Mouse (Mus musculus): Measurements from ENCODE around the gene Aprt. TPM values are rescaled to one million over a fixed set of nuclear protein-coding genes. Genes with fewer than 3 reads are reported as not detected.
A peak's percentile ranks its signal among the peaks of the same experiment; 100 is the strongest.

The Aprt gene
- polyA plus RNA-seq, 1 experiment from 2014 or later, result 351 TPM

- no peak for ATAC-seq (ENCODE audit: low FRiP score, low read depth)
- 95% methylated on average over 11 of the region's 11 CpGs for WGBS
- H3K4me2 ChIP-seq (replicated peaks), result no peak overlapping the region
- H3K27me3 ChIP-seq, result no peaks in the 10 kb centered on the region
- H3K4me3 ChIP-seq, result no peak overlapping the region
- H3K27ac ChIP-seq, result no peak overlapping the region
- peaks cover 44% of the 10 kb centered on the region for H3K4me1 ChIP-seq
- no peaks in the 10 kb centered on the region for H3K9me3 ChIP-seq
- H3K9ac ChIP-seq, result no peak overlapping the region
- H3K36me3 ChIP-seq, result peaks cover 59% of the 10 kb centered on the region
Measured at GRCm38 (mm10) chr8:122571153-122571552, 5.6 kb downstream of the Aprt start.

- H3K9me3 ChIP-seq, result no peaks in the 10 kb centered on the region
- H3K27me3 ChIP-seq, result no peaks in the 10 kb centered on the region
- peaks cover 57% of the 10 kb centered on the region for H3K36me3 ChIP-seq
- H3K9ac ChIP-seq, result 0 out of 2 replicates have a peak overlapping the region, but pooled peaks have one; percentile 93
- peaks cover 32% of the 10 kb centered on the region for H3K4me1 ChIP-seq
- H3K4me3 ChIP-seq, result no peak overlapping the region
- H3K27ac ChIP-seq, result no peak overlapping the region
- ATAC-seq (ENCODE audit: low FRiP score, low read depth), result no peak
- WGBS, result 94% methylated on average over 16 of the region's 16 CpGs
- H3K4me2 ChIP-seq (replicated peaks), result peak overlapping the region; percentile 80
Measured at GRCm38 (mm10) chr8:122569996-122570395, 6.7 kb downstream of the Aprt start.

GRCm38 (mm10) chr8:122569329-122569728 lies 7.4 kb downstream of the Aprt start:
- H3K4me3 ChIP-seq, result peak overlapping the region; percentile 88
- no peak for ATAC-seq (ENCODE audit: low FRiP score, low read depth)
- 73% methylated on average over 9 of the region's 9 CpGs for WGBS
- H3K9ac ChIP-seq, result peak overlapping the region; percentile 93
- H3K27ac ChIP-seq, result no peak overlapping the region
- peaks cover 26% of the 10 kb centered on the region for H3K4me1 ChIP-seq
- no peaks in the 10 kb centered on the region for H3K9me3 ChIP-seq
- H3K4me2 ChIP-seq (replicated peaks), result peak overlapping the region; percentile 80
- H3K27me3 ChIP-seq, result no peaks in the 10 kb centered on the region
- H3K36me3 ChIP-seq, result peaks cover 51% of the 10 kb centered on the region

- no peak overlapping the region for H3K27ac ChIP-seq
- no peak for ATAC-seq (ENCODE audit: low FRiP score, low read depth)
Measured at GRCm38 (mm10) chr8:122568881-122569309, 7.8 kb downstream of the Aprt start.

GRCm38 (mm10) chr8:122568109-122568504 lies 8.6 kb downstream of the Aprt start:
- no peaks in the 10 kb centered on the region for H3K9me3 ChIP-seq

More at GRCm38 (mm10) chr8:122568881-122569309, 7.8 kb downstream of the Aprt start:
- Histone ChIP-seq H3K4me1 (peaks cover 24% of the 10 kb centered on the region), H3K9me3 (no peaks in the 10 kb centered on the region), H3K36me3 (peaks cover 47% of the 10 kb centered on the region), H3K9ac (peak overlapping the region; percentile 93), H3K4me3 (peak overlapping the region; percentile 88), H3K4me2 (replicated peaks) (peak overlapping the region; percentile 80), H3K27me3 (no peaks in the 10 kb centered on the region)
- WGBS, result 14% methylated on average over 10 of the region's 10 CpGs

GRCm38 (mm10) chr8:122567361-122568108 lies 9.2 kb downstream of the Aprt start, which contains the start of gene Cdt1:
Gene Cdt1 (plus strand): TSS chr8:122568015.
- H3K9me3 ChIP-seq, result no peaks in the 10 kb centered on the region
- peak; percentile 96 for ATAC-seq (ENCODE audit: low FRiP score, low read depth)
- peaks cover 24% of the 10 kb centered on the region for H3K4me1 ChIP-seq
- H3K4me3 ChIP-seq, result peak within 1 kb of the TSS; percentile 88
- under 1% methylated on average over 61 of the region's 62 CpGs for WGBS
- H3K9ac ChIP-seq, result peak within 1 kb of the TSS; percentile 93
- no peaks in the 10 kb centered on the region for H3K27me3 ChIP-seq
- H3K36me3 ChIP-seq, result peaks cover 34% of the 10 kb centered on the region
- peak within 1 kb of the TSS; percentile 89 for H3K27ac ChIP-seq
- peak within 1 kb of the TSS; percentile 80 for H3K4me2 ChIP-seq (replicated peaks)

More at GRCm38 (mm10) chr8:122568109-122568504, 8.6 kb downstream of the Aprt start:
- peak overlapping the region; percentile 93 for H3K9ac ChIP-seq
- WGBS, result under 1% methylated on average over 34 of the region's 34 CpGs
- H3K27me3 ChIP-seq, result no peaks in the 10 kb centered on the region
- peak overlapping the region; percentile 80 for H3K4me2 ChIP-seq (replicated peaks)
- peaks cover 39% of the 10 kb centered on the region for H3K36me3 ChIP-seq
- peak overlapping the region; percentile 89 for H3K27ac ChIP-seq
- peak overlapping the region; percentile 88 for H3K4me3 ChIP-seq
- peak; percentile 45; the same call in 1 of the 2 replicates for ATAC-seq (ENCODE audit: low FRiP score, low read depth)
- H3K4me1 ChIP-seq, result peaks cover 24% of the 10 kb centered on the region

- ATAC-seq (ENCODE audit: low FRiP score, low read depth), result no peak
- Histone ChIP-seq H3K9me3 (no peaks in the 10 kb centered on the region), H3K4me2 (replicated peaks) (peak overlapping the region; percentile 80), H3K4me3 (peak overlapping the region; percentile 88), H3K4me1 (peaks cover 24% of the 10 kb centered on the region), H3K27me3 (no peaks in the 10 kb centered on the region), H3K27ac (peak overlapping the region; percentile 89), H3K36me3 (peaks cover 26% of the 10 kb centered on the region), H3K9ac (peak overlapping the region; percentile 93)
- 54% methylated on average over 6 of the region's 6 CpGs for WGBS
Measured at GRCm38 (mm10) chr8:122566766-122567165, 9.9 kb downstream of the Aprt start.

- ATAC-seq (ENCODE audit: low FRiP score, low read depth), result no peak
- no peaks in the 10 kb centered on the region for H3K27me3 ChIP-seq
- H3K36me3 ChIP-seq, result peaks cover 5% of the 10 kb centered on the region
- H3K27ac ChIP-seq, result 0 out of 2 replicates have a peak overlapping the region, but pooled peaks have one; percentile 3
- peaks cover 22% of the 10 kb centered on the region for H3K4me1 ChIP-seq
- WGBS, result 75% methylated on average over 25 of the region's 25 CpGs
- no peaks in the 10 kb centered on the region for H3K9me3 ChIP-seq
- H3K4me2 ChIP-seq (replicated peaks), result no peak overlapping the region
- no peak overlapping the region for H3K4me3 ChIP-seq
- H3K9ac ChIP-seq, result no peak overlapping the region
Measured at GRCm38 (mm10) chr8:122564363-122565352, 12.1 kb downstream of the Aprt start.

GRCm38 (mm10) chr8:122561199-122561598 lies 15.5 kb downstream of the Aprt start:
- no peak overlapping the region for H3K4me3 ChIP-seq
- WGBS, result 77% methylated on average over 5 of the region's 5 CpGs
- H3K36me3 ChIP-seq, result no peaks in the 10 kb centered on the region
- no peak overlapping the region for H3K27ac ChIP-seq
- H3K4me1 ChIP-seq, result peaks cover 22% of the 10 kb centered on the region
- no peak for ATAC-seq (ENCODE audit: low FRiP score, low read depth)
- H3K9me3 ChIP-seq, result no peaks in the 10 kb centered on the region
- no peaks in the 10 kb centered on the region for H3K27me3 ChIP-seq
- no peak overlapping the region for H3K9ac ChIP-seq
- H3K4me2 ChIP-seq (replicated peaks), result no peak overlapping the region

GRCm38 (mm10) chr8:122558671-122559349 lies 17.9 kb downstream of the Aprt start:
- ATAC-seq (ENCODE audit: low FRiP score, low read depth), result peak; percentile 45; the same call in 1 of the 2 replicates
- 15% methylated on average over 12 of the region's 12 CpGs for WGBS
- no peak overlapping the region for H3K9ac ChIP-seq
- H3K36me3 ChIP-seq, result no peaks in the 10 kb centered on the region
- no peak overlapping the region for H3K4me2 ChIP-seq (replicated peaks)
- no peaks in the 10 kb centered on the region for H3K27me3 ChIP-seq
- no peak overlapping the region for H3K4me3 ChIP-seq
- H3K4me1 ChIP-seq, result peaks cover 22% of the 10 kb centered on the region
- H3K27ac ChIP-seq, result no peak overlapping the region; the same call in 1 of the 2 replicates
- no peaks in the 10 kb centered on the region for H3K9me3 ChIP-seq

- no peak overlapping the region for H3K4me2 ChIP-seq (replicated peaks)
- WGBS, result 37% methylated on average over 10 of the region's 10 CpGs
- no peak for ATAC-seq (ENCODE audit: low FRiP score, low read depth)
- H3K27ac ChIP-seq, result peak overlapping the region; percentile 67; the same call in 1 of the 2 replicates
- no peaks in the 10 kb centered on the region for H3K27me3 ChIP-seq
- H3K4me1 ChIP-seq, result peaks cover 22% of the 10 kb centered on the region
- no peak overlapping the region for H3K4me3 ChIP-seq
- no peak overlapping the region for H3K9ac ChIP-seq
- no peaks in the 10 kb centered on the region for H3K36me3 ChIP-seq
- H3K9me3 ChIP-seq, result no peaks in the 10 kb centered on the region
Measured at GRCm38 (mm10) chr8:122557248-122558038, 19.3 kb downstream of the Aprt start.

Measured in limb, embryonic 13.5 days (tissue).